ENCODE assay signal across 9 mouse cellular contexts in genomic region chr12:112595626-112596025, GRCm38 (mm10). TPM values are rescaled to one million over a fixed set of nuclear protein-coding genes. Genes with fewer than 3 reads are reported as not detected.
DNase-seq lines count a peak whose midpoint lies in the region; ATAC-seq lines count a peak whose summit lies in the region.
"Had no signal": no experiment of that assay in that cellular context is flagged by ENCODE, and none has a peak within 500 bp of the region (broad histone marks: within the 10 kb centered on the region; RNA-seq: fewer than 3 reads in every experiment).

No protein-coding gene starts in this region.

- H3K27me3 ChIP-seq in embryonic facial prominence, embryonic 13.5 days = no peaks in the 10 kb centered on the region
- peaks cover 12% of the 10 kb centered on the region; the same call in 1 of the 2 replicates for H3K27me3 ChIP-seq in heart, embryonic 15.5 days

- ATAC-seq in embryonic facial prominence, embryonic 13.5 days (ENCODE audit: insufficient number of reproducible peaks, insufficient read depth, low FRiP score, low TSS enrichment, low read depth) = no peak
- no peak for ATAC-seq in heart, embryonic 15.5 days (replicated peaks; ENCODE audit: insufficient number of reproducible peaks, insufficient read depth, low FRiP score, low read depth)

- H3K4me3 ChIP-seq in embryonic facial prominence, embryonic 13.5 days = no peak overlapping the region
- no peak overlapping the region for H3K4me3 ChIP-seq in heart, embryonic 15.5 days
- H3K4me3 ChIP-seq: midbrain, embryonic 12.5 days had no signal

- H3K4me2 ChIP-seq in embryonic facial prominence, embryonic 13.5 days = no peak overlapping the region
- no peak overlapping the region for H3K4me2 ChIP-seq in heart, embryonic 15.5 days
- H3K4me2 ChIP-seq: midbrain, embryonic 12.5 days had no signal

- H3K27ac ChIP-seq in embryonic facial prominence, embryonic 13.5 days = peak overlapping the region; percentile 84
- H3K27ac ChIP-seq in heart, embryonic 15.5 days = peak overlapping the region; percentile 74
- H3K27ac ChIP-seq: midbrain, embryonic 12.5 days had no signal

- 78% methylated on average over 4 of the region's 4 CpGs for WGBS in embryonic facial prominence, embryonic 13.5 days
- WGBS in heart, embryonic 15.5 days = 47% methylated on average over 4 of the region's 4 CpGs

- H3K36me3 ChIP-seq in embryonic facial prominence, embryonic 13.5 days = peaks cover 6% of the 10 kb centered on the region; the same call in 1 of the 2 replicates
- no peaks in the 10 kb centered on the region for H3K36me3 ChIP-seq in heart, embryonic 15.5 days
- H3K36me3 ChIP-seq: midbrain, embryonic 12.5 days had no signal

- H3K9ac ChIP-seq in embryonic facial prominence, embryonic 13.5 days = no peak overlapping the region
- H3K9ac ChIP-seq in heart, embryonic 15.5 days = no peak overlapping the region

- no peaks in the 10 kb centered on the region for H3K9me3 ChIP-seq in embryonic facial prominence, embryonic 13.5 days
- H3K9me3 ChIP-seq in heart, embryonic 15.5 days (replicated peaks) = no peaks in the 10 kb centered on the region
- H3K9me3 ChIP-seq: midbrain, embryonic 12.5 days had no signal

- H3K4me1 ChIP-seq in embryonic facial prominence, embryonic 13.5 days = peaks cover 50% of the 10 kb centered on the region
- peaks cover 54% of the 10 kb centered on the region for H3K4me1 ChIP-seq in heart, embryonic 15.5 days (replicated peaks)

- DNase-seq in left cerebral cortex, adult 18-20 months (ENCODE audit: low spot score in 2 of 2) = peak; percentile 44 to 56
- no peak for DNase-seq in left cerebral cortex, adult 8-10 months (ENCODE audit: low spot score in 2 of 2)
- peak; percentile 51 for DNase-seq in MN1 (ENCODE audit: low spot score)
- no peak for DNase-seq in layer of hippocampus, adult 9-11 months
- DNase-seq in retina, postnatal 1 day = no peak
- no peak for DNase-seq in embryo, embryonic 11 days

RNA-seq across cellular contexts. Expression of gene Inf2, which starts 7.0 kb away (rescaled TPM):
- 100 to 1,000 TPM; 127 to 138 TPM for total RNA-seq in left cerebral cortex, adult 18-20 months (2021)
- 100 to 1,000 TPM; 171 to 194 (median 182) TPM for total RNA-seq in left cerebral cortex, adult 8-10 months (2022)
- 4.8 and 7.3 TPM in 2 replicates for polyA plus RNA-seq in embryonic facial prominence, embryonic 13.5 days (2015; fragmentation: Nextera tagmentation; extraction: Ambion mirVana)
- 3.1 and 3.4 TPM in 2 replicates for polyA plus RNA-seq in heart, embryonic 15.5 days (2015; fragmentation: Nextera tagmentation; extraction: Ambion mirVana)

RNA-seq across cellular contexts. Expression of gene Adssl1, which starts 24.2 kb away (rescaled TPM):
- total RNA-seq in left cerebral cortex, adult 18-20 months (2021) = 10 to 100 TPM; 16.4 to 19.7 TPM
- total RNA-seq in left cerebral cortex, adult 8-10 months (2022) = 10 to 100 TPM; 21.8 to 41.0 (median 28.6) TPM
- polyA plus RNA-seq in embryonic facial prominence, embryonic 13.5 days (2015; fragmentation: Nextera tagmentation; extraction: Ambion mirVana) = 4.3 and 4.4 TPM in 2 replicates
- 85.8 and 93.7 TPM in 2 replicates for polyA plus RNA-seq in heart, embryonic 15.5 days (2015; fragmentation: Nextera tagmentation; extraction: Ambion mirVana)

RNA-seq across cellular contexts. Expression of gene Siva1, which starts 48.9 kb away (rescaled TPM):
- 10 to 100 TPM; 21.6 to 22.0 TPM for total RNA-seq in left cerebral cortex, adult 18-20 months (2021)
- total RNA-seq in left cerebral cortex, adult 8-10 months (2022) = 10 to 100 TPM; 16.8 to 26.8 (median 23.8) TPM
- polyA plus RNA-seq in embryonic facial prominence, embryonic 13.5 days (2015; fragmentation: Nextera tagmentation; extraction: Ambion mirVana) = 249 and 252 TPM in 2 replicates
- 95.4 and 142 TPM in 2 replicates for polyA plus RNA-seq in heart, embryonic 15.5 days (2015; fragmentation: Nextera tagmentation; extraction: Ambion mirVana)

Comparison
In these comparisons a context has a peak if more than half of its experiments do, and no peak if none do; other contexts are left out.
1. DNase-seq: peak in left cerebral cortex, adult 18-20 months (2 of 2) and MN1 (single experiment); none in left cerebral cortex, adult 8-10 months (0 of 2), layer of hippocampus, adult 9-11 months (single experiment), retina, postnatal 1 day (single experiment) and embryo, embryonic 11 days (single experiment).